Mouse (Mus musculus): Measurements from ENCODE around the gene Pde4dip.

DNA sequence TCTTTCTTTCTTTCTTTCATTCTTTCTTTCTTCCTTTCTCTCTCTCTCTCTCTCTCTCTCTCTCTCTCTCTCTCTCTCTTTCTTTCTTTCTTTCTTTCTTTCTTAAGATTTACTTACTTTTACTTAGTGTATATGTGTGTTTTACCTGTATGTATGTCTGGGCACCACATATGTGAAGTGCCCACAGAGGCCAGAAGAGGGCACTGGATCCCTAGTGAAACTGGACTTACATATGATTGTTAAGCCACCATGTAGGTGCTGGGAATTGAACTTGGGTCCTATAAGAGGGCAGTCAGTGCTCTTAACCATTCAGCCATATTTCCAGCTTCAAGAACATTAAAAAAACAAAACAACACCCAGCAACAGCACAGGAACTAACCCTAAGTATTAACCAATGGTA, 99.2 kb downstream of the Pde4dip start:
- TF ChIP-seq CTCF (IDR thresholded peaks at IDR 0.05; ENCODE audit: low read depth) (no peak), EP300 (IDR thresholded peaks at IDR 0.05; ENCODE audit: low read depth) (no peak)
